Mouse (Mus musculus) limb, embryonic 15.5 days (tissue): ENCODE results near the gene Aplp1. TPM values are rescaled to one million over a fixed set of nuclear protein-coding genes. Genes with fewer than 3 reads are reported as not detected.

Experiments
- ATAC-seq: fragments of 200-750 bp; cut with Nextera tagmentation; 2 replicates; pipeline ENCODE4 v1.8.0; 2017; ENCODE audit warnings: low read depth, moderate TSS enrichment; ENCODE audit not compliant: insufficient number of reproducible peaks, low FRiP score, low TSS enrichment
- H3K27ac ChIP-seq: fragments of 300-500 bp; sonication (generic); 2 replicates; pipeline ENCODE4 v1.5.1; 2015; ENCODE audit warnings: moderate library complexity, mild to moderate bottlenecking, inconsistent platforms
- H3K27me3 ChIP-seq: fragments of 300-500 bp; sonication (generic); 2 replicates; pipeline ENCODE4 v1.6.1; 2015; ENCODE audit warnings: inconsistent platforms
- H3K36me3 ChIP-seq: fragments of 300-500 bp; sonication (generic); 2 replicates; pipeline ENCODE4 v1.6.1; 2015; ENCODE audit warnings: inconsistent platforms
- H3K4me1 ChIP-seq: fragments of 300-500 bp; sonication (generic); 2 replicates; pipeline ENCODE4 v1.6.1; 2015; ENCODE audit warnings: inconsistent platforms
- H3K4me2 ChIP-seq: fragments of 300-500 bp; sonication (generic); 2 replicates; pipeline ENCODE4 v1.6.1; 2015; ENCODE audit warnings: mild to moderate bottlenecking, inconsistent platforms
- H3K4me3 ChIP-seq: fragments of 300-500 bp; sonication (generic); 2 replicates; pipeline ENCODE4 v1.5.1; 2015; ENCODE audit warnings: mild to moderate bottlenecking, inconsistent platforms
- H3K9ac ChIP-seq: fragments of 300-500 bp; sonication (generic); 2 replicates; pipeline ENCODE4 v1.6.1; 2015; ENCODE audit warnings: inconsistent platforms
- H3K9me3 ChIP-seq: fragments of 300-500 bp; sonication (generic); 2 replicates; pipeline ENCODE4 v1.6.1; 2016; ENCODE audit warnings: inconsistent platforms
- WGBS: fragments of 180-500 bp; shearing (Covaris S2); methylation state at CpG from one replicate; pipeline ENCODE4 v1.1.7; 2015; 5-methylcytosine and 5-hydroxymethylcytosine counted together
- polyA plus RNA-seq: library from polyadenylated mRNA; unstranded; fragments of >200 nt; fragmentation: Nextera tagmentation; extraction: Ambion mirVana; gene quantifications from 2 replicates; pipeline ENCODE4 v1.2.1, GENCODE M21; 2015

The Aplp1 gene
- polyA plus RNA-seq, 1 experiment from 2014 or later = 32.7 TPM

DNA sequence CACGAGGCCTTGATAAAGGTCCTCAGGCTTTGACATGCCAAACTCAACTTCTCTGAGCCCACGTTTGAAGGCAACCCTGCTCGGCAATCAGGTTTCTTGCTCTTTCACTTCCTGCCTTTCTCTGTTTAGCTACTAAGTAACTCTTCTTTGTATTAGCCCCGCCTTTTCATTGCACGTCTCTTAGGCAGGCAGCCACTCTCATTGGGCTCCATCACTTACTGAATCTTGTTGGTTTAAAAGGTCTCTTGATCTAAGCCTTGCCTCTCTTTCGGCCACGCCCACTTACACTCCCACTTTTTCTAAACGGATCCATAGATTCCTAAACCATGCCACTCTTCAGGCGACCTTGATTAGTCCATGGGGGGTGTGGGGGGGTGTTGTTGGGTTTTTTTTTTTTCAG, 1.6 kb downstream of the Aplp1 start:
- Histone ChIP-seq H3K9me3 (no peaks in the 10 kb centered on the region), H3K9ac (no peak overlapping the region), H3K4me3 (peak overlapping the region; percentile 64), H3K4me1 (peaks cover 18% of the 10 kb centered on the region), H3K36me3 (peaks cover 9% of the 10 kb centered on the region; the same call in 1 of the 2 replicates), H3K4me2 (peak overlapping the region; percentile 92; the same call in 1 of the 2 replicates), H3K27me3 (peaks cover 17% of the 10 kb centered on the region; the same call in 1 of the 2 replicates), H3K27ac (no peak overlapping the region)
- ATAC-seq = no peak
- WGBS = 23% methylated on average over 9 of the region's 9 CpGs

DNA sequence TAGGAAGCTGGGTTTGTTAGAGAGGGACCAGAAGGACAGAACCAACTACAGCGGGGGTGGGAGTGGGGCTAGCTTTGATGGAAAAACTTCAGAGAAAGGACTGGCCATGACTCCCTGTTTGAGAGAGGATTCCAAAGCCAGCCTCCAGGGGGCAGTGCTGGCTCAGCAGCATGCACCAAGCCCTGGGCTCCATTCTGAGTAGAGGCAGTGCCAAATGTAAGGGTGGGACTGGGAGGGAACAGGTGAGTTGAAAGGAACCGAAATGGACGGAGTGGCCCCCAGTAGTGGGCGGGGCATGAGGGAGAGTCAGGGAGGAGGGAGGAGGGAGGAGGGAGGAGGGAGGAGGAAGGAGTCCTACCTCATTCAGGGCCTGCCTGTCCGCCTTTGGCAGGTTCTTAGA, 4.6 kb downstream of the Aplp1 start:
- H3K9ac ChIP-seq = no peak overlapping the region
- peaks cover 15% of the 10 kb centered on the region; the same call in 1 of the 2 replicates for H3K36me3 ChIP-seq
- peaks cover 18% of the 10 kb centered on the region for H3K4me1 ChIP-seq
- H3K27me3 ChIP-seq = peaks cover 32% of the 10 kb centered on the region; the same call in 1 of the 2 replicates
- H3K4me2 ChIP-seq = no peak overlapping the region
- H3K4me3 ChIP-seq = no peak overlapping the region
- ATAC-seq = no peak
- H3K9me3 ChIP-seq = no peaks in the 10 kb centered on the region
- WGBS = 18% methylated on average over 4 of the region's 5 CpGs
- H3K27ac ChIP-seq = no peak overlapping the region

DNA sequence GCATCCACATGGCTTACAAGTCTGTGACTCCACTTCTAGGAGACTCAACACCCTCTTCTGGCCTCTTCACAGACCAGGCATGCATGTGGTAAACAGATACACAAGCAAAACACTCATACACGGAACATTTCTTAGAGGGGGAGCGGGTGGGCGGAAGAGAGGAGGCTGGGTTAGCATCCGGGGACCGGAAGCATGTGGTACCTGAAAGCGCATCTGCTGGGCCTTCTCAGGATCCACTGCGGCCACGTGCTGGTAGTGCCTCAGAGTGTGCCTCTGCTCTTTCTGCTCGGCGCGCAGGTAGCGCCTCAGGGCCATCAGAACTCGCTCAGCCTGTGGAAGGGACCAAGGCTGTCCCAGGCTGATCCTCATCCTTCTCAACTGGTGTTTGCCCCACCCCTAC, 5.6 kb downstream of the Aplp1 start:
- no peak overlapping the region for H3K4me3 ChIP-seq
- no peak overlapping the region for H3K9ac ChIP-seq
- 78% methylated on average over 13 of the region's 13 CpGs for WGBS
- no peak overlapping the region for H3K4me2 ChIP-seq
- H3K27me3 ChIP-seq = peaks cover 32% of the 10 kb centered on the region; the same call in 1 of the 2 replicates
- no peak for ATAC-seq
- no peaks in the 10 kb centered on the region for H3K9me3 ChIP-seq
- H3K4me1 ChIP-seq = peaks cover 9% of the 10 kb centered on the region
- H3K27ac ChIP-seq = no peak overlapping the region
- H3K36me3 ChIP-seq = peaks cover 19% of the 10 kb centered on the region; the same call in 1 of the 2 replicates

DNA sequence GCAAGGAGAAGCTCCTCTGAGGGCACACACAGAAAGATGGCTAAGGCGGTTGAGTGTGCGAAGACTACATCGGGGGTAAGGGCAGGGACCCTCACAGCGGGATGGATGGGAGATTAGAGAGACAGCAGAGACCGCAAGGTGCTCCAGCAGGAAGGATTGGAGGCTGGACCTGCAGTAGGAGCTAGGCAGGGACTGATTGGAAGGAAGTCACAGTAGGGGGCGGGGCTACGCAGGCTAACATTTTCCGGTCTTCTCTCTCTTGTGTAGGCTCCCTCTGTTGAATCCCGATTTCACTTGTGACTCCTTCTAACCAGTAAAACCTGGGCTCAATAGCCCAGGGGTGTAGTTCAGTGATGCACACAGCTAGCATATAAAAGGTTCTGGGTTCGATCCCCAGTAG, 8.5 kb downstream of the Aplp1 start:
- 20% methylated on average over 10 of the region's 10 CpGs for WGBS
- Histone ChIP-seq H3K36me3 (peaks cover 16% of the 10 kb centered on the region; the same call in 1 of the 2 replicates), H3K4me3 (no peak overlapping the region), H3K27ac (no peak overlapping the region), H3K4me2 (no peak overlapping the region), H3K27me3 (peaks cover 23% of the 10 kb centered on the region; the same call in 1 of the 2 replicates), H3K9ac (no peak overlapping the region), H3K4me1 (no peaks in the 10 kb centered on the region), H3K9me3 (no peaks in the 10 kb centered on the region)
- ATAC-seq = no peak

DNA sequence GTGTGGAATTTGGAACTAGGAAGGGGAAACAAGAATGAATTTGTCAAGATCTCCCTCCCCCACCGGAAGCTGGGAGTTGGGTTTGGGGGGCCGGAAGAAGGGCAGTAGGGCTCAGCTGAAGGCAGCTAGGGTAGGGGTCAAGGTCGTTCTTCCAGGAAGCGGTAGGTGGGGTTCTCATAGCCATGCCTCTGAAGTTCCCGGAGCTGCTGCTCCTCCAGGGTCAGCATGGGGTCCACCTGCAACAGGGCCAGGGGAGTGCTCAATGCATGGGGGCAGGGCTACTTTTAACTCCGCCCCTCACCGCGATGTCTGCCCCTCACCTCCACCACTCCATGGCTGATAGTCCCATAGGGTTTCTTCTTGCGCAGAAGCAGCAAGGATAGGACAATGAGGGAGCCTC, 10.2 kb downstream of the Aplp1 start:
- H3K9me3 ChIP-seq = no peaks in the 10 kb centered on the region
- 38% methylated on average over 9 of the region's 9 CpGs for whole genome bisulfite sequencing
- ATAC-seq = no peak
- H3K9ac ChIP-seq = no peak overlapping the region
- H3K27ac ChIP-seq = no peak overlapping the region
- no peaks in the 10 kb centered on the region for H3K4me1 ChIP-seq
- H3K4me3 ChIP-seq = no peak overlapping the region
- peaks cover 13% of the 10 kb centered on the region; the same call in 1 of the 2 replicates for H3K36me3 ChIP-seq
- H3K4me2 ChIP-seq = no peak overlapping the region
- H3K27me3 ChIP-seq = peaks cover 23% of the 10 kb centered on the region; the same call in 1 of the 2 replicates

DNA sequence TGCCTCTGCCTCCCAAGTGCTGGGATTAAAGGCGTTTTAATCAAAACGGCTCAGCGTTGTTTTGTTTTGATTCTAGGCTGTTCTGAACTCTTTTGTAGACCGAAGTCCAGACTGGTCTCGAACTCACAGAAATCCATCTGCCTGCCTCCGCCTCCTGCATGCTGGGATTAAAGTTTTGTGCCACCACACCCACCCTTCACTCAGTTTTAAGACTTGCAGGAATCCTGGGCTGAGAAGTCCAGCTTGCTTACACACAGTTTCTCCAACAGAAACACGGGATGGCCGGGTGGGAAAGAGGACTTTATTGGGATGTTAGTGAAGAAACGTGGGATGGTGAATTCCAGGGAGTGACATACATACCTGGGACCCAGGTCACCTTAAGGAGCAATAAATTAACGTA, 10.6 kb downstream of the Aplp1 start:
- Histone ChIP-seq H3K36me3 (peaks cover 10% of the 10 kb centered on the region; the same call in 1 of the 2 replicates), H3K4me1 (no peaks in the 10 kb centered on the region), H3K27ac (no peak overlapping the region), H3K9ac (no peak overlapping the region), H3K4me2 (no peak overlapping the region), H3K4me3 (no peak overlapping the region), H3K9me3 (no peaks in the 10 kb centered on the region), H3K27me3 (peaks cover 23% of the 10 kb centered on the region; the same call in 1 of the 2 replicates)
- no peak for ATAC-seq
- WGBS = 68% methylated on average over 10 of the region's 10 CpGs

DNA sequence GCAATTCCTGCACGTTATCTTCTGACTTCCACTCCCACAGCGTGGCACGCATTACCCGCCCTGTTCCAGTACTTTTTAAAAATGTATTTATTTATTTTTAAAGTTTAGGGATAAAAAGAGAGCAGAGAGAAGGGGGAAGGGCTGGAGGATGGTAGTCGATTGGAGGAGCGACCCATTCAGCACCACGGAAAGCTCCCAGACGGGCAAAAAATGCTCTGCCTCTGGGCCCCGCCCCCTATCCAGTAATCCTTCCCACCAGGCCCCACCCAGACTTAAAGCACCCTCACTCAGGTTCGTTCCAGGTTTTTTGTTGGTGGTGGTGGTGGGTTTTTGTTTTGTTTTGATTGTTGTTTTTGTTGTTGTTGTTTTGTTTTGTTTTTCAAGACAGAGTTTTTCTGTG, 11.1 kb downstream of the Aplp1 start:
- peaks cover 10% of the 10 kb centered on the region; the same call in 1 of the 2 replicates for H3K36me3 ChIP-seq
- no peak overlapping the region for H3K4me2 ChIP-seq
- H3K9ac ChIP-seq = 0 out of 2 replicates have a peak overlapping the region, but pooled peaks have one; percentile 10
- H3K27ac ChIP-seq = no peak overlapping the region
- no peaks in the 10 kb centered on the region for H3K9me3 ChIP-seq
- WGBS = 2% methylated on average over 10 of the region's 10 CpGs
- no peak overlapping the region for H3K4me3 ChIP-seq
- H3K27me3 ChIP-seq = peaks cover 20% of the 10 kb centered on the region; the same call in 1 of the 2 replicates
- ATAC-seq = no peak
- H3K4me1 ChIP-seq = no peaks in the 10 kb centered on the region

DNA sequence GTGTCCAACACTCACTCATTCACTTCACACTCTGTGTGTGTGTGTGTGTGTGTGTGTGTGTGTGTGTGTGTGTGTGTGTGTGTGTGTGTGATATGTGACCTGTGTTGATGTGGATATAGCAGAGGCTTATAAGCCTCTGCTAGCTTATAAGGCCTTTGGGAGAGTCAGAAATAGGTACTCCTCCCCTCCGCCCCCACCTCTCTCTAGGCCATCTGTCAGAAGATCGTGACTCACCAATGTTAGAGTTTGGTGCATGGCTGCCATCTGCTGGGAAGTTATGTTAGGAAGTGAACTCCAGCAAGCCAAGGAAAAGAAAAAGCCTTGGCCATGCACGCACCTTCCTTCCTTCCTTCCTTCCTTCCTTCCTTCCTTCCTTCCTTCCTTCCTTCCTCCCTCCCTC, 13.5 kb downstream of the Aplp1 start:
- WGBS = 5% methylated on average over 3 of the region's 3 CpGs
- ATAC-seq = no peak

DNA sequence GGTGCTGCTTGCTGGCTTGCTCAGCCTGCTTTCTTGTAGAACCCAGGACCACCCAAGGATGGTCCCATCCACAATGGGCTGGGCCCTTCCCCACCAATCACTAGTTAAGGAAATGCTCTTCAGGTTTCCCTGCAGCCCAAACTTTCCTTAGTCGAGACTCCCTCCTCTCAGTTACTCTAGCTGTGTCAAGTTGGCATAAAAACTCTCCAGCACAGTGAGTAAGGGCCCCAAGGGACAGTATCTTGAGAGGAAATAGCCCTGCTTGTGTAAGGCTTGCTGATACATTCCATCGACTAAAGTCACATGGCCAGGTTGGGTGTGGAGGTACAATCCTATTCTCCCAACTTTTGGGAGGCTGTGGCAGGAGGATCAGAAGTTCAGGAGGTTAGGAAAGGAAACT, 15.1 kb downstream of the Aplp1 start:
- Histone ChIP-seq H3K36me3 (peaks cover 17% of the 10 kb centered on the region; the same call in 1 of the 2 replicates), H3K27me3 (peaks cover under 1% of the 10 kb centered on the region; the same call in 1 of the 2 replicates), H3K4me3 (no peak overlapping the region), H3K27ac (no peak overlapping the region), H3K9ac (no peak overlapping the region), H3K4me2 (no peak overlapping the region), H3K9me3 (no peaks in the 10 kb centered on the region), H3K4me1 (no peaks in the 10 kb centered on the region)
- ATAC-seq = no peak
- 31% methylated on average over 2 of the region's 2 CpGs for WGBS

More for the DNA sequence above, 13.5 kb downstream of the Aplp1 start:
- H3K9ac ChIP-seq = no peak overlapping the region
- H3K9me3 ChIP-seq = no peaks in the 10 kb centered on the region
- H3K4me1 ChIP-seq = no peaks in the 10 kb centered on the region
- peaks cover 10% of the 10 kb centered on the region; the same call in 1 of the 2 replicates for H3K36me3 ChIP-seq
- no peak overlapping the region for H3K4me3 ChIP-seq
- H3K27ac ChIP-seq = no peak overlapping the region
- peaks cover 14% of the 10 kb centered on the region; the same call in 1 of the 2 replicates for H3K27me3 ChIP-seq
- H3K4me2 ChIP-seq = no peak overlapping the region

DNA sequence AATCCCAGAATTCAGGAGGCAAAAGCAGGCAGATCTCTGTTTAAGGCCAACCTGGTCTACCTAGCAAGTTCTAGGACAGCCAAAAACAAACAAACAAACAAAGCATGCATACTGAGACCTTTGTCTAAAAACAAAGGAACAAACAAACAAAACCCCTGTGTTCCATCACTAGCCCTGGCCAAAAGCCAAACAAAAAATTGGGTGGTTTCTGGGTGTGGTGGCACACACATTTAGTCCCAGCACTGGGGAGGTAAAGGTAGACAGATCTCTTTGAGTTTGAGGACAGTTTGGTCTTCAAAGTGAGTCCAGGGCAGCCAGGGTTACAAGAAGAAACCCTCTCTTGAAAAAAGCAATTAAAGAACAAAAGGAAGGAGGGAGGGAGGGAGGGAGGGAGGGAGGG, 16.0 kb downstream of the Aplp1 start:
- ATAC-seq = no peak
- Histone ChIP-seq H3K4me3 (no peak overlapping the region), H3K27ac (no peak overlapping the region), H3K9me3 (no peaks in the 10 kb centered on the region), H3K4me2 (no peak overlapping the region), H3K4me1 (no peaks in the 10 kb centered on the region), H3K36me3 (0 out of 2 replicates have a peak, but pooled peaks cover 18% of the 10 kb centered on the region), H3K9ac (no peak overlapping the region), H3K27me3 (no peaks in the 10 kb centered on the region)

DNA sequence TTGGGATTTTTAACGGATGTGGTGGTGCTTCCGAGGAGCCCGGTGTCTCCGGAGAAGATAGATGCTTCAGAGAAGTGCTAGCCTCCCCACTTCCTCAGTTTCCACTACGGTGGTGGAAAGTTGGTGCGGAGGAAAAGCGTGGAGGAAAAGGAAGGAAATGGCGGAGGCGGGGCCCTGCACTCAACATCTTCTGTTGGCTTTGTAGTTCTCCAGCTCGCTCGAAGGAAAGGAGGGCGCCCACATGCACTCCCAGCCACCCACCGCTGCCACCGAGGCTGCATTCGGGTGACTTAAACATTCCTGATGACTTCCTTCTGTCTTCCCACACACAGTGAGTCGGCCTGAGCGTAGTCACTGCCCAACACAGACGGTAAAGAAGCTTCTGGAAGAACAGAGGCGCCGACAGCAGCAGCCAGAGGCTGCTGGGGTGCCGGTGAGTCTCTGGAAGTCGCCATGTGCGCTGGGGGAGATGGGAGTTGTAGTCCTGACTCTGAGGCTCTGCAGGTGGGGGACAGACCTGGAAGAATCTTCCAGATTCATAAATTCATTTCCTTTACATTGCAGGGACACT, 22.2 kb downstream of the Aplp1 start:
- Histone ChIP-seq H3K27me3 (peaks cover 3% of the 10 kb centered on the region; the same call in 1 of the 2 replicates), H3K4me1 (peaks cover 25% of the 10 kb centered on the region), H3K36me3 (0 out of 2 replicates have a peak, but pooled peaks cover 18% of the 10 kb centered on the region), H3K27ac (peak overlapping the region; percentile 2; the same call in 1 of the 2 replicates), H3K9ac (0 out of 2 replicates have a peak overlapping the region, but pooled peaks have one; percentile 37), H3K4me2 (peak overlapping the region; percentile 93), H3K4me3 (peak overlapping the region; percentile 58), H3K9me3 (no peaks in the 10 kb centered on the region)
- 39% methylated on average over 23 of the region's 23 CpGs for WGBS
- ATAC-seq = no peak

DNA sequence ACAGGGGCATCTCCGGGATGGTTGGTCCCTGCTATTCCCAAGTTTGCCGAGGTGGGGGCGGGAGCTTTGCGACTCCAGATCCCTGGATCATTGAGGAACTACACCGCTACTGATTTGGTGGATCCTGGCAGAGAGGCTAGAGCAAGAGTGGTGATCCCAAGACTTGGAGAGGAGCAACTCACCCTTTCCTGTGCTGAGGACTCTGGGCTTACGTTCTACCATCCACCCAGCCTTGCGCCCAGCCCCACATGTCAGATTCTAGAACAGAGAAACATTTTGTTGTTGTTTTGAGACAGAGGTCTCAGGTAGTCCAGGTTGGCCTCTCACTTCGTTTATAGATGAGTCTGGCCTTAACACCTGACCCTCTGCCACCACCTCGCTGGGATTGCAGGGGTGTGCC, 22.8 kb downstream of the Aplp1 start:
- peaks cover 3% of the 10 kb centered on the region; the same call in 1 of the 2 replicates for H3K27me3 ChIP-seq
- H3K4me3 ChIP-seq = peak overlapping the region; percentile 58
- H3K36me3 ChIP-seq = 0 out of 2 replicates have a peak, but pooled peaks cover 18% of the 10 kb centered on the region
- H3K9me3 ChIP-seq = no peaks in the 10 kb centered on the region
- 12% methylated on average over 9 of the region's 9 CpGs for WGBS
- no peak for ATAC-seq
- H3K27ac ChIP-seq = 0 out of 2 replicates have a peak overlapping the region, but pooled peaks have one; percentile 2
- peak overlapping the region; percentile 93 for H3K4me2 ChIP-seq
- peaks cover 25% of the 10 kb centered on the region for H3K4me1 ChIP-seq
- H3K9ac ChIP-seq = peak overlapping the region; percentile 36; the same call in 1 of the 2 replicates
